Mouse (Mus musculus): ENCODE data around the gene Pygl. TPM values are rescaled to one million over a fixed set of nuclear protein-coding genes. Genes with fewer than 3 reads are reported as not detected.

Pygl gene
- polyA plus RNA-seq, 1 experiment from 2014 or later, result 8.2 TPM

DNA sequence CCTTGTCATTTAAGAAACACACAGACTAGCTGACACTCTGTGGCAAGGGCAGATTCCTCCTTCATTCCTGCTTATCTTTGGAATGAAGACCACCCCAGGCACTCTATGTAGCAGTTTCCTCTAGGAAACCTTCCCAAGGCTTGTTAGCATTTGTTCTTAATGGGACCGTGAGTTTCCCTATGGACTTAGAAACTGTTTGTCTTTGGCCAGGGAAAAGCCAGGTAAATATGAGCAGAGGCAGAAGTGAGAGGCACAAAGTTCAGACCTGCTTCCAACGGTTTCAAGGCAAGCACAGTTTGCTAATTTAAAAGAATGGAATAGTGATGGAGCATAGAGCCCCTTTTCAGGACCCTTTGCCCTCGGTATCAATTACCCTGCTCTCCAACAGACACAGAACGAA lies 8.0 kb downstream of the Pygl start:
- H3K9me3 ChIP-seq, result no peaks in the 10 kb centered on the region
- no peak overlapping the region for H3K4me2 ChIP-seq (replicated peaks)
- H3K27ac ChIP-seq, result no peak overlapping the region
- no peaks in the 10 kb centered on the region for H3K36me3 ChIP-seq
- no peak overlapping the region for H3K4me3 ChIP-seq (replicated peaks)
- no peak for ATAC-seq
- no peak overlapping the region for H3K9ac ChIP-seq (replicated peaks)
- H3K27me3 ChIP-seq, result peaks cover 18% of the 10 kb centered on the region
- 66% methylated on average over 4 of the region's 4 CpGs for WGBS
- H3K4me1 ChIP-seq (replicated peaks), result peaks cover 24% of the 10 kb centered on the region

DNA sequence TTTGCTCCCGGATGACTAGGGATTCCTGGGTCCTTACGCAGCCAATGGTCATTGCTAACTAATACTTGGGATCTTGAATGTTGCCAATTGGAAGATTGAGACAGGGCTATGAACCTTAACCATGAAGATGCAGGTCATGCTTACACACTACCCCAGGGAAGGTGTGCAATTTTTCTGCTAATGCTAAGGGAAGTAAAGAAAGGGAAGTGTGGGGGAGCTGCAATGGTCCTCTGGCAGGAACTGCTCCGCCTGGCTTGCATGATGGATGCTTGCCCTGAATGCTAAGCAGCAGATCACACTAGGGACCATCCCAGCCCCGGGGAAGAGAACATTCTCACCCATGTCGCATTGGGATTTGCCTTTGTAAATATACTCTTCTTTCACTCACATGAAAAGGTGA lies 9.9 kb downstream of the Pygl start:
- peaks cover 7% of the 10 kb centered on the region for H3K27me3 ChIP-seq
- H3K9ac ChIP-seq (replicated peaks), result no peak overlapping the region
- peaks cover 10% of the 10 kb centered on the region for H3K4me1 ChIP-seq (replicated peaks)
- H3K9me3 ChIP-seq, result no peaks in the 10 kb centered on the region
- H3K27ac ChIP-seq, result no peak overlapping the region
- H3K36me3 ChIP-seq, result no peaks in the 10 kb centered on the region
- H3K4me2 ChIP-seq (replicated peaks), result no peak overlapping the region
- WGBS, result 83% methylated on average over 5 of the region's 5 CpGs
- ATAC-seq, result no peak
- no peak overlapping the region for H3K4me3 ChIP-seq (replicated peaks)

GRCm38 (mm10) chr12:70218795-70219540 lies 12.3 kb downstream of the Pygl start:
- Histone ChIP-seq H3K27ac (no peak overlapping the region), H3K9me3 (no peaks in the 10 kb centered on the region), H3K4me3 (replicated peaks) (no peak overlapping the region), H3K4me2 (replicated peaks) (no peak overlapping the region), H3K4me1 (replicated peaks) (peaks cover 15% of the 10 kb centered on the region), H3K27me3 (no peaks in the 10 kb centered on the region), H3K36me3 (no peaks in the 10 kb centered on the region), H3K9ac (replicated peaks) (no peak overlapping the region)
- no peak for ATAC-seq
- 84% methylated on average over 8 of the region's 8 CpGs for WGBS

- H3K4me2 ChIP-seq (replicated peaks), result no peak overlapping the region
- 39% methylated on average over 16 of the region's 16 CpGs for WGBS
These were observed 15.0 kb downstream of the Pygl start for GRCm38 (mm10) chr12:70216229-70216800.

DNA sequence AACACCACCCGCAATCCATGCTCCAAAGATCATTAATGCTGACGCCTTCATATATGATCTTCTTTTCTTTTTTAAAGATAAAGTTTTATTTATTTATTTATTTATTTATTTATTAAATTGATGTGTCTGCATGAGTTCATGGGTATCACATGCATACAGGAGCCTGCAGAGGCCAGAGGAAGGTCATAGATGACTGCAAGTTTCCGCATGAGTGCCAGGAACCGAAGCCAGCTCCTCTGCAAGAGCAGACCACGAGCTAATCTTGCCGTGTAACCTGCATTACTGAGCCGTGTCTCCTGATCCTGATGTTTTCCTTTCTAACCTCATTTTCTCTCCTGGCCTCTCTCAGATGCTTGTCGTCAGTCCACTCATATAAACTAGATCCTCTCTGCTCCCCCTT lies 17.0 kb downstream of the Pygl start:
- Histone ChIP-seq H3K36me3 (no peaks in the 10 kb centered on the region), H3K4me2 (replicated peaks) (no peak overlapping the region), H3K4me3 (replicated peaks) (no peak overlapping the region), H3K4me1 (replicated peaks) (peaks cover 6% of the 10 kb centered on the region), H3K27me3 (no peaks in the 10 kb centered on the region), H3K27ac (no peak overlapping the region), H3K9ac (replicated peaks) (no peak overlapping the region), H3K9me3 (no peaks in the 10 kb centered on the region)
- no peak for ATAC-seq
- 86% methylated on average over 8 of the region's 8 CpGs for WGBS

More at GRCm38 (mm10) chr12:70216229-70216800, 15.0 kb downstream of the Pygl start:
- Histone ChIP-seq H3K27ac (no peak overlapping the region; the same call in 1 of the 2 replicates), H3K9ac (replicated peaks) (no peak overlapping the region), H3K36me3 (no peaks in the 10 kb centered on the region), H3K27me3 (no peaks in the 10 kb centered on the region), H3K4me3 (replicated peaks) (no peak overlapping the region), H3K4me1 (replicated peaks) (peaks cover 6% of the 10 kb centered on the region), H3K9me3 (no peaks in the 10 kb centered on the region)
- no peak for ATAC-seq

- ATAC-seq, result no peak
- no peaks in the 10 kb centered on the region for H3K9me3 ChIP-seq
These were observed 17.7 kb downstream of the Pygl start for GRCm38 (mm10) chr12:70213601-70214000.

DNA sequence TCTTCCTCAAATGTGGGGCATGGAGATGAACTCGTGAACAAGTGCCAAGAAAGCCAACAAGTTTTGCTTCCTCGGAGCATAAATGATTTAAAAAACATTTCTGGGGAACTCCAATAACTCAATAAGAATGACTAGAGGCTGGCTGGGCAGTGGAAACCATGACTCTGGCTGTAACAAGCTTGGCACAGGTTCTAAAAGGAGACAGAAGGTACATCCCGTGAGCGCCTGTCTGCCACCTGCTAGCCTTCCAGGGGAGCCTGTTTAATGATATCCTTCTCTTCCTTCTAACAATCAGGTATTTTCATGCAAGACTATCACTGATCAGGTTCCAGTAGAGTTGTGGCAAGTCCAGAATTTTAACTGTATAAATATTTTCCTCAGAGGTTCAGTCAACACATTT lies 18.8 kb downstream of the Pygl start:
- Histone ChIP-seq H3K4me1 (replicated peaks) (peaks cover 6% of the 10 kb centered on the region), H3K4me2 (replicated peaks) (no peak overlapping the region), H3K27ac (no peak overlapping the region), H3K9me3 (no peaks in the 10 kb centered on the region), H3K9ac (replicated peaks) (no peak overlapping the region), H3K36me3 (no peaks in the 10 kb centered on the region), H3K4me3 (replicated peaks) (no peak overlapping the region), H3K27me3 (no peaks in the 10 kb centered on the region)
- no peak for ATAC-seq
- WGBS, result 76% methylated on average over 4 of the region's 4 CpGs

More at GRCm38 (mm10) chr12:70213601-70214000, 17.7 kb downstream of the Pygl start:
- Histone ChIP-seq H3K4me2 (replicated peaks) (no peak overlapping the region), H3K27ac (no peak overlapping the region), H3K4me1 (replicated peaks) (peaks cover 6% of the 10 kb centered on the region), H3K9ac (replicated peaks) (no peak overlapping the region), H3K4me3 (replicated peaks) (no peak overlapping the region), H3K27me3 (no peaks in the 10 kb centered on the region), H3K36me3 (no peaks in the 10 kb centered on the region)
- 88% methylated on average over 6 of the region's 6 CpGs for WGBS

DNA sequence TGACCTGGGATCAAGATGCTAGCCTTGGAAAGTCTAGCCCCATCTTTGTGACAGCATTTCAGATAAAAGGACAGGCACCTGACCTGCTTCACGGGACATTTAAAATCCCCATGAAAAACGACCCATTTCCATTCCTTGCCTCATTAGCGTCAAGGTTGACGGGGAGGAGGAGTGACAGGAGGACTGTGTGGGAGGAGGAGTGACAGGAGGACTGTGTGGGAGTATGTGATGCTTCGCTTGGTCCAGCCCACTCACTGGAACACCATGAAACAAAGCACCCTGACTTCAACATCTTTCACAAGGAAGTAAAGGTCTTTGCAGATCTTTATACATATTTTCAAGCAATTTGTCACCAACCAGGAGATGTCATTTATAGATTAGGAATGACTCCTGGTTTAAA lies 23.1 kb downstream of the Pygl start:
- H3K4me2 ChIP-seq (replicated peaks), result no peak overlapping the region
- H3K36me3 ChIP-seq, result no peaks in the 10 kb centered on the region
- no peaks in the 10 kb centered on the region for H3K27me3 ChIP-seq
- H3K4me1 ChIP-seq (replicated peaks), result no peaks in the 10 kb centered on the region
- no peak for ATAC-seq
- no peaks in the 10 kb centered on the region for H3K9me3 ChIP-seq
- 68% methylated on average over 5 of the region's 5 CpGs for WGBS
- no peak overlapping the region for H3K4me3 ChIP-seq (replicated peaks)
- H3K9ac ChIP-seq (replicated peaks), result no peak overlapping the region
- H3K27ac ChIP-seq, result no peak overlapping the region

DNA sequence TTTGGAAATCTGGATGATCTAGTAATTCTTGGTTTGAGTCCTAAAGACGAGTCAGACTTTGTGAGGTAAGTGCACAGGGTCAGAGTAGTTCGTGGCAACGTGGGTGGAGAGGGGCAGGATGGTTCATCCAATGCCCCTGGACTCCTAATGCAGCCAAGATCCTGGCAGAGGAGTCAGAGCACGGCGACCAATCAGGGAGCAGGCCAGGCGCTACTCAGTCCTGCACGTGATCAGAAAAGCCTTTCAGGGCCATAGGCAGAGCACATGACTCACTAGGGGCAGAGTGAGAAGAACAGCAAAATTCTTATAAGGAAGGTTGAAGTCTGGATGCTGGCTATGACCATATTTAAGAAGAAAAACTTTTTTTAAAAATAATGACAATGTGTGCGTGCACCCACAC lies 26.9 kb downstream of the Pygl start:
- no peak overlapping the region for H3K4me3 ChIP-seq (replicated peaks)
- H3K4me1 ChIP-seq (replicated peaks), result no peaks in the 10 kb centered on the region; the same call in 1 of the 2 replicates
- H3K27ac ChIP-seq, result no peak overlapping the region
- H3K4me2 ChIP-seq (replicated peaks), result no peak overlapping the region
- no peaks in the 10 kb centered on the region for H3K9me3 ChIP-seq
- H3K9ac ChIP-seq (replicated peaks), result no peak overlapping the region
- no peak for ATAC-seq
- 77% methylated on average over 8 of the region's 8 CpGs for WGBS
- H3K36me3 ChIP-seq, result no peaks in the 10 kb centered on the region
- H3K27me3 ChIP-seq, result no peaks in the 10 kb centered on the region

GRCm38 (mm10) chr12:70201926-70202529 lies 29.3 kb downstream of the Pygl start:
- WGBS, result 80% methylated on average over 5 of the region's 5 CpGs
- Histone ChIP-seq H3K4me1 (replicated peaks) (no peaks in the 10 kb centered on the region; the same call in 1 of the 2 replicates), H3K9ac (replicated peaks) (no peak overlapping the region), H3K9me3 (no peaks in the 10 kb centered on the region), H3K4me3 (replicated peaks) (no peak overlapping the region), H3K4me2 (replicated peaks) (no peak overlapping the region), H3K27ac (no peak overlapping the region), H3K36me3 (no peaks in the 10 kb centered on the region), H3K27me3 (no peaks in the 10 kb centered on the region)
- no peak for ATAC-seq

DNA sequence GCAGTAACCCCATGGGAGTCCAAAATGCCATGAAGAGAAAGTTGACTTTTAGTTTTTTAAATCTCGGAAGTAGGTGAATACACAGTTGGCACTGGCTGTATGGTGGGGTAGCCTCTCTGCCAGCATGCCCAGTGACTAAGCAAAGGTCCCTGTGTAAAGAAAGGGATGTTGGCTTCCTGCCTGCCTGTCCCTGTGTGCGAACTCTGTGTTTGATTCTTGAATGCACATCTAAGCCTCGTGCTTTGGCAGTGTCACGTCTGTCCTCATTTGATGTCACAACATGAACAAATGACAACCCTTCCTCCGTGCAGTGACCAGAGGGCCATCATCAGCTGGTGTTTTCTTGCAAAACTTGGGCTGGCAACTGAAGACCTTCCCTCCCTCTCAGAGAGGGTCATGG lies 34.9 kb downstream of the Pygl start:
- 93% methylated on average over 5 of the region's 5 CpGs for WGBS
- Histone ChIP-seq H3K27me3 (no peaks in the 10 kb centered on the region), H3K27ac (no peak overlapping the region), H3K36me3 (no peaks in the 10 kb centered on the region), H3K9me3 (no peaks in the 10 kb centered on the region), H3K4me2 (replicated peaks) (no peak overlapping the region), H3K9ac (replicated peaks) (no peak overlapping the region), H3K4me1 (replicated peaks) (peaks cover 7% of the 10 kb centered on the region; the same call in 1 of the 2 replicates), H3K4me3 (replicated peaks) (no peak overlapping the region)
- no peak for ATAC-seq

DNA sequence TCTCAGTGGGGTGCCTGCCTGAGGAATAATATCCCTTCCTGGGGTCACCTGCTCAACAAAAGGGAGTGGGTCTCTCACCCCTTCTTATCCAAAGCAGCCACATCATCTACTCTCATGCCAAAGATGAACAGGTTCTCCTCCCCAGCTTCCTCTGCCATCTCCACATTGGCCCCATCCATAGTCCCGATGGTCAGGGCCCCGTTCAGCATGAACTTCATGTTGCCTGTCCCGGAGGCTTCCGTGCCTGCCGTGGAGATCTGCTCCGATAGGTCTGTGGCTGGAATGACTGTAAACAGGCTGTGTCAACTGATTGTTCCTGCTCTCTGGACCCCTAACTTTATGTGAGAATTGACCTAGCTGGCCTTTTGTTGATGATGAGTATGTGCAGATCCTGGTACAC lies 35.9 kb downstream of the Pygl start:
- no peaks in the 10 kb centered on the region for H3K9me3 ChIP-seq
- no peak overlapping the region for H3K27ac ChIP-seq
- H3K27me3 ChIP-seq, result no peaks in the 10 kb centered on the region
- no peak overlapping the region for H3K4me3 ChIP-seq (replicated peaks)
- peaks cover 7% of the 10 kb centered on the region; the same call in 1 of the 2 replicates for H3K4me1 ChIP-seq (replicated peaks)
- H3K9ac ChIP-seq (replicated peaks), result no peak overlapping the region
- no peak for ATAC-seq
- 98% methylated on average over 6 of the region's 6 CpGs for WGBS
- no peaks in the 10 kb centered on the region for H3K36me3 ChIP-seq
- H3K4me2 ChIP-seq (replicated peaks), result no peak overlapping the region

Measured in midbrain, embryonic 13.5 days (tissue).